Mouse (Mus musculus) ES-E14 (cell line): ENCODE results near the gene Msi2. TPM values are rescaled to one million over a fixed set of nuclear protein-coding genes. Genes with fewer than 3 reads are reported as not detected.

ENCODE experiments used
- DNase-seq: peaks from one replicate; pipeline ENCODE4 v3.0.0-alpha.2; 2013; ENCODE audit warnings: low read depth, low spot score
- H3K27ac ChIP-seq: 2 replicates; pipeline ENCODE4 v1.5.1; 2012; ENCODE audit warnings: low read depth, mild to moderate bottlenecking, low read length, moderate library complexity, mixed read lengths; ENCODE audit not compliant: poor library complexity, insufficient read depth, severe bottlenecking
- H3K36me3 ChIP-seq: 2 replicates; pipeline ENCODE4 v1.6.1; 2012; ENCODE audit warnings: mild to moderate bottlenecking, low read length, moderate library complexity, mixed read lengths; ENCODE audit not compliant: control insufficient read depth, poor library complexity, insufficient read depth, severe bottlenecking
- H3K4me1 ChIP-seq, 2 experiments: fragments of 150-350 bp in 1 of 2; sonication (generic) in 1 of 2; 2 replicates each; pipeline ENCODE4 v1.6.1; 2012; ENCODE audit warnings: low read length in 2 of 2, mild to moderate bottlenecking in 1 of 2, mixed read lengths in 1 of 2; ENCODE audit not compliant: control insufficient read depth in 2 of 2, insufficient read depth in 2 of 2, poor library complexity in 1 of 2
- H3K4me3 ChIP-seq, 2 experiments: fragments of 150-350 bp in 1 of 2; sonication (generic) in 1 of 2; 2 replicates each; pipeline ENCODE4 v1.5.1; 2012; ENCODE audit warnings: low read length in 2 of 2, low read depth in 1 of 2, mild to moderate bottlenecking in 1 of 2, mixed read lengths in 1 of 2; ENCODE audit not compliant: insufficient read depth in 1 of 2, poor library complexity in 1 of 2, severe bottlenecking in 1 of 2
- H3K9ac ChIP-seq: 2 replicates; pipeline ENCODE4 v1.6.1; 2012; ENCODE audit warnings: low read depth, mild to moderate bottlenecking, low read length, mixed read lengths; ENCODE audit not compliant: poor library complexity, insufficient read depth, severe bottlenecking
- H3K9me3 ChIP-seq: fragments of 150-350 bp; sonication (generic); 2 replicates; pipeline ENCODE4 v1.6.1; 2012; ENCODE audit warnings: low read depth, mild to moderate bottlenecking, low read length; ENCODE audit not compliant: control insufficient read depth, insufficient read depth
- CHD2 ChIP-seq: IDR thresholded peaks from 2 replicates; pipeline ENCODE4 v1.6.1; 2014; ENCODE audit warnings: mild to moderate bottlenecking, low read depth, low read length, inconsistent platforms
- HCFC1 ChIP-seq: IDR thresholded peaks from 2 replicates; pipeline ENCODE4 v1.6.1; 2012; ENCODE audit warnings: low read length, inconsistent platforms, borderline replicate concordance; ENCODE audit not compliant: insufficient read depth
- MAFK ChIP-seq: IDR thresholded peaks from 2 replicates; pipeline ENCODE4 v1.6.1; 2014; ENCODE audit warnings: mild to moderate bottlenecking, low read depth, low read length, inconsistent platforms; ENCODE audit not compliant: insufficient read depth
- ZC3H11A ChIP-seq: IDR thresholded peaks from 2 replicates; pipeline ENCODE4 v1.6.1; 2012; ENCODE audit warnings: low read depth, mild to moderate bottlenecking, inconsistent platforms, low read length, borderline replicate concordance
- ZNF384 ChIP-seq: IDR thresholded peaks from 2 replicates; pipeline ENCODE4 v1.6.1; 2012; ENCODE audit warnings: low read depth, low read length, inconsistent platforms
- in situ Hi-C, 2 experiments: fragments of 600-800 bp; cut with MboI; formaldehyde crosslinking; loops; one replicate each; pipeline ENCODE4 v1.15.1; 2025; ENCODE audit warnings: low sequenced_read_pairs in 2 of 2, inconsistent platforms in 1 of 2; ENCODE audit not compliant: unreplicated experiment in 2 of 2
- total RNA-seq: library from RNA; depleted of rRNA; stranded (reverse); fragments of 300-350 nt; gene quantifications from 2 replicates; pipeline ENCODE4 v1.2.3, GENCODE M21; 2012; rRNA removed

Gene Msi2
- 66.4 and 94.8 TPM in 2 replicates for total RNA-seq

GRCm38 (mm10) chr11:88718050-88718765, at the start of gene Msi2:
Gene Msi2, minus strand, starts transcription at chr11:88718513.
- Histone ChIP-seq H3K9ac (peak within 1 kb of the TSS; percentile 99), H3K9me3 (no peaks in the 10 kb centered on the region), H3K4me3 (peak within 1 kb of the TSS; percentile 94 to 100), H3K36me3 (peaks cover 4% of the 10 kb centered on the region; the same call in 1 of the 2 replicates), H3K4me1 (peaks cover 4 to 13% of the 10 kb centered on the region in 2 experiments), H3K27ac (peak within 1 kb of the TSS; percentile 98)
- DNase-seq, result peak; percentile 85
- TF ChIP-seq ZNF384 (no peak), MAFK (no peak), CHD2 (no peak), ZC3H11A (no peak), HCFC1 (no peak)
- in situ Hi-C loops, result no loop called here

- Histone ChIP-seq H3K4me1 (peaks cover 0 to 2% of the 10 kb centered on the region in 2 experiments; a peak in 1 of 4 replicates), H3K36me3 (no peaks in the 10 kb centered on the region), H3K9me3 (no peaks in the 10 kb centered on the region), H3K4me3 (no peak overlapping the region), H3K9ac (no peak overlapping the region), H3K27ac (no peak overlapping the region)
- in situ Hi-C loops, result no loop called here
- TF ChIP-seq HCFC1 (no peak), MAFK (no peak), ZNF384 (no peak), ZC3H11A (no peak), CHD2 (no peak)
- no peak for DNase-seq
Measured at GRCm38 (mm10) chr11:88765635-88766034, 47.3 kb upstream of the Msi2 start.

- no peak overlapping the region for H3K27ac ChIP-seq
- H3K9me3 ChIP-seq, result no peaks in the 10 kb centered on the region
- no peak overlapping the region for H3K9ac ChIP-seq
- no peak for DNase-seq
- no peak overlapping the region for H3K4me3 ChIP-seq
- H3K4me1 ChIP-seq, result peaks cover 5% of the 10 kb centered on the region in 2 experiments; a peak in 3 of 4 replicates
- TF ChIP-seq ZC3H11A (no peak), HCFC1 (no peak), CHD2 (no peak), MAFK (no peak), ZNF384 (no peak)
- H3K36me3 ChIP-seq, result no peaks in the 10 kb centered on the region
- in situ Hi-C loops, result no loop called here
Measured at GRCm38 (mm10) chr11:88763371-88763770, 45.1 kb upstream of the Msi2 start.

GRCm38 (mm10) chr11:88759501-88759900, 41.2 kb upstream of the Msi2 start:
- Histone ChIP-seq H3K27ac (no peak overlapping the region), H3K9me3 (no peaks in the 10 kb centered on the region; the same call in 1 of the 2 replicates), H3K36me3 (no peaks in the 10 kb centered on the region), H3K9ac (no peak overlapping the region), H3K4me3 (no peak overlapping the region), H3K4me1 (peaks cover 7% of the 10 kb centered on the region in 2 experiments)
- TF ChIP-seq MAFK (no peak), CHD2 (no peak), ZNF384 (no peak), ZC3H11A (no peak)
- in situ Hi-C loops, result no loop called here
- DNase-seq, result no peak

DNA sequence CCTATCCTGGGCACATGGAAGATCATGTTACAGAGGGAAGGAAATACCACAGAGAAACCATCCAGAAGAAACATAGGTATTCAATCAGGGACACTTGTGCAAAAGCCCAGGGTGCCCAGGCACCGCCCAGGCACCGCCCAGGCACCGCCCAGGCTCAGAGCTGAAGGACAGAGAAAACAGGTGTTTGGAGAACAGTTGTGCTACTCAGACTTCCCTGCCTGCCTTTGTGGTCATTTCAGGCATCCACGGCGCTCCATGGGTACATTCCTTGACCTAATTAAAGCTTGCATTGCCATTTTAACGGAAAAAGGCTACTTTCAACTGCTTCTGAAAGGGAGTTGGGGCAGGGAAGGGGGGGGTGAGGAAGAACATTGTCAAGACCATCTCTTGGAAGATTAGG, 40.1 kb upstream of the Msi2 start:
- no peak overlapping the region for H3K4me3 ChIP-seq
- H3K9ac ChIP-seq, result no peak overlapping the region
- peaks cover 5 to 7% of the 10 kb centered on the region in 2 experiments for H3K4me1 ChIP-seq
- peak; percentile 27 for DNase-seq
- H3K27ac ChIP-seq, result no peak overlapping the region; the same call in 1 of the 2 replicates
- TF ChIP-seq MAFK (no peak), HCFC1 (no peak), CHD2 (no peak), ZC3H11A (no peak), ZNF384 (no peak)
- in situ Hi-C loops, result no loop called here
- H3K9me3 ChIP-seq, result no peaks in the 10 kb centered on the region; the same call in 1 of the 2 replicates
- H3K36me3 ChIP-seq, result no peaks in the 10 kb centered on the region
